ENCODE assay signal across 13 mouse cellular contexts in the genomic region with DNA sequence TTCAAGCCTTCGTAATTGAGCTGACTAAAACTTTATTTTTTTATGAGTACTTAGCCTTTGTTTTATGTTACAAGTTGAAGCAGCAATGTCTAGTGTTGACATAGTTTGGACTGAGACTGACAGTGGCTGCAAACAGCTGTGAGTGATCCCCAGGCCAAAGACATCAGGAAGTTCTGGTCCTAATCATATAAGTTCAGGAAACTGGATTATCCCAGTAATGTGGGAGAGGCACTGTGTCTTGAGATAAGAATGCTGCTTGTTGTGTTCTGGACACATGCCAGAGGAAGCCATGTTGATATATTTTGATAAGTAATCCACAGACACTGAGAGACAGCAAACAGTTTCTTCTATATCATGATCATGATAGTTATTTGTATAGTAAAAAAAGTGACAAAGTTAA.
"Had no signal": no experiment of that assay in that cellular context is flagged by ENCODE, and none has a peak within 500 bp of the region (broad histone marks: within the 10 kb centered on the region; RNA-seq: fewer than 3 reads in every experiment).

No protein-coding gene starts in this region.

- H3K27ac ChIP-seq: left cerebral cortex, adult 2 months; limb, embryonic 10.5 days; liver, embryonic 15.5 days; lung, embryonic 15.5 days; macrophage; midbrain, embryonic 15.5 days; neural tube, embryonic 12.5 days; stomach, postnatal 0 days had no signal

- H3K4me3 ChIP-seq: left cerebral cortex, adult 2 months; limb, embryonic 10.5 days; liver, embryonic 15.5 days; lung, embryonic 15.5 days; megakaryocyte, embryonic 14.5 days; midbrain, embryonic 15.5 days; neural tube, embryonic 12.5 days had no signal

- H3K9me3 ChIP-seq: limb, embryonic 10.5 days; liver, embryonic 15.5 days; lung, embryonic 15.5 days; megakaryocyte, embryonic 14.5 days; midbrain, embryonic 15.5 days; neural tube, embryonic 12.5 days had no signal

- H3K9ac ChIP-seq: liver, embryonic 15.5 days; lung, embryonic 15.5 days; midbrain, embryonic 15.5 days; neural tube, embryonic 12.5 days had no signal

- ATAC-seq: midbrain, embryonic 15.5 days had no signal

- H3K36me3 ChIP-seq: limb, embryonic 10.5 days; liver, embryonic 15.5 days; lung, embryonic 15.5 days; midbrain, embryonic 15.5 days; neural tube, embryonic 12.5 days had no signal

- DNase-seq: lung, postnatal 14 days; thymus, postnatal 4 days had no signal

- H3K4me2 ChIP-seq: liver, embryonic 11.5 days; liver, embryonic 15.5 days; lung, embryonic 15.5 days; midbrain, embryonic 11.5 days; midbrain, embryonic 15.5 days; neural tube, embryonic 12.5 days had no signal

- H3K27me3 ChIP-seq: liver, embryonic 15.5 days; lung, embryonic 15.5 days; megakaryocyte, embryonic 14.5 days; midbrain, embryonic 15.5 days; neural tube, embryonic 12.5 days had no signal

- H3K4me1 ChIP-seq: limb, embryonic 10.5 days; liver, embryonic 15.5 days; lung, embryonic 15.5 days; midbrain, embryonic 15.5 days; neural tube, embryonic 12.5 days had no signal
